Mouse (Mus musculus) embryonic facial prominence, embryonic 10.5 days (tissue): ENCODE data around the gene Gins2. TPM values are rescaled to one million over a fixed set of nuclear protein-coding genes. Genes with fewer than 3 reads are reported as not detected.

ENCODE experiments used
- DNase-seq: peaks from one replicate; pipeline ENCODE4 v3.0.0-alpha.2; 2017; ENCODE audit warnings: low spot score
- H3K27ac ChIP-seq: fragments of 300-500 bp; sonication (generic); replicated peaks from 2 replicates; pipeline ENCODE4 v1.5.1; 2016; ENCODE audit warnings: mild to moderate bottlenecking
- H3K27me3 ChIP-seq: fragments of 300-500 bp; sonication (generic); replicated peaks from 2 replicates; pipeline ENCODE4 v1.6.1; 2016; ENCODE audit warnings: low read depth, mild to moderate bottlenecking; ENCODE audit not compliant: poor library complexity, severe bottlenecking
- H3K36me3 ChIP-seq: fragments of 300-500 bp; sonication (generic); replicated peaks from 2 replicates; pipeline ENCODE4 v1.6.1; 2016; ENCODE audit warnings: mild to moderate bottlenecking, moderate library complexity
- H3K4me1 ChIP-seq: fragments of 300-500 bp; sonication (generic); 2 replicates; pipeline ENCODE4 v1.6.1; 2016
- H3K4me3 ChIP-seq: fragments of 300-500 bp; sonication (generic); 2 replicates; pipeline ENCODE4 v1.5.1; 2016; ENCODE audit warnings: mild to moderate bottlenecking, moderate library complexity
- H3K9me3 ChIP-seq: fragments of 300-500 bp; sonication (generic); 2 replicates; pipeline ENCODE4 v1.6.1; 2016; ENCODE audit warnings: mild to moderate bottlenecking
- WGBS: fragments of 180-500 bp; shearing (Covaris S2); methylation state at CpG from one replicate; pipeline ENCODE4 v1.1.7; 2016; 5-methylcytosine and 5-hydroxymethylcytosine counted together
- polyA plus RNA-seq: library from polyadenylated mRNA; unstranded; fragments of >200 nt; fragmentation: Nextera tagmentation; extraction: Ambion mirVana; gene quantifications from 2 replicates; pipeline ENCODE4 v1.2.1, GENCODE M21; 2016

The Gins2 gene
- polyA plus RNA-seq, 1 experiment from 2014 or later = 156 TPM

DNA sequence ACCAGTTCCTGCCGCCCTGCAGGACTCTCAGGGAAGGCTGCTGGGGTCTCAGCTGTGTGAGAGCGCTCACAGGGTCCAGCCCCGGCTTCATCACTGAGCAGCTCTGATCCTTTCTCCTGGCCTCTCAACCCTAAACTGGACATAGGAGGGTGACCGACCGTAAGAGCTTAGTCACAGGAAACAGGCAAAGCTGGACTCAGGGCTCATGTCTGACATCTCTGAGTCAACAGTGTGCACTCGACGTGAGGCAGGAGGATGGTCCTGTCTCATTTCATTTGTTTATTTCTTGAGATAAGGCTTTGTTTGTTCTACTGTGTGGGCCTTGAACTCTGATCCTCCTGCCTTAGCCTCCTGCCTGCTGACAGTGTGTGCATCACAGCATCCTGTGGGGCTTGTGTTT, 31.3 kb upstream of the Gins2 start:
- H3K4me1 ChIP-seq = peaks cover 63% of the 10 kb centered on the region

DNA sequence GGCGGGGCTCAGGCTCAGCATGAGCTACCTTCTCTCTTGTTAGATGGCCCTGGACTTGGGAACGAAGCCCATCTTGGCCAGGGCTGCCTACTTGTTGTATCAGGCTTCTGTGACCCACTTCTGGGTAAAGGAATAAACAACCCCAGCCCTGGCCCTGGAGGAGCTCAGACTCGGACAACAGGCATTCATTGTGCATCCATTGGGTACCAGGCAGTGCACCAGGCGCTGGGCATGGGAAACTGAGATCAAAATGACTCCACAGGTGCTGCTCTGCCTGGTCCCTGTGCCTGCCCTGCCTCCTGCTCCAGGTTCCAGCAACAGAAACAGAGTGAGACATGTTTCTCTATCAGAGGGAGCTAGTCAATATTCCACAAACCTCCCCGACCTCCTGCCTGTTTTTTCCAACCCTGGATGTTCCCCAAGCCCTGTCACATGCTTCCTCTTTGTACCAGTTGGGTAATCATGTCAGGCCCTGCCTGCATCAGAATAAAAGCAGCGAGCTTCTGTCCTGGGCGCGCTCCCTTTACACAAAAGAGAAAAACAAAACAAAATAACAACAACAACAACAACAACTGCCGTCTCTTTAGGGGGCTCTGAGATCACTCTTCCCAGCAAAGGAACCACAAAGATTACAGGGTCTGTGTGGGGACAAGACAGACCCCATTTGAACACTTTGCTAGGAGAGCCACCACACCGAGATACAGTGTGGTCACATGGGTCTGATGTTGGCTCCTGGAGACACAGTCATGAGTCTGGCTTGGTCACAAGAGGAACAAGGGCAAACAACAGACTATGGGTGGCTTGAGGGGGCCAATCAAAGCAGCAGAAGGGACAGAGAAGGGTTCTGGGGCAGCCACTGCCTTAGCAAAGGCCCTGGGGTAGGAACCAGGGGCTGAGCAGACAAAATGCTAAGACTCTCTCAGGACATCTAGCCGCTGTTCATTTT, 30.4 kb upstream of the Gins2 start:
- Histone ChIP-seq H3K27me3 (0 out of 2 replicates have a peak, but pooled peaks cover 9% of the 10 kb centered on the region), H3K4me3 (no peak overlapping the region), H3K27ac (peak overlapping the region; percentile 57; the same call in 1 of the 2 replicates), H3K4me1 (peaks cover 65% of the 10 kb centered on the region), H3K36me3 (no peaks in the 10 kb centered on the region), H3K9me3 (no peaks in the 10 kb centered on the region)
- no peak for DNase-seq
- WGBS = 74% methylated on average over 11 of the region's 11 CpGs

More for the DNA sequence above, 31.3 kb upstream of the Gins2 start:
- 47% methylated on average over 7 of the region's 7 CpGs for WGBS
- no peak for DNase-seq
- no peaks in the 10 kb centered on the region for H3K9me3 ChIP-seq
- H3K27me3 ChIP-seq = 0 out of 2 replicates have a peak, but pooled peaks cover 9% of the 10 kb centered on the region
- peak overlapping the region; percentile 57; the same call in 1 of the 2 replicates for H3K27ac ChIP-seq
- H3K4me3 ChIP-seq = no peak overlapping the region
- no peaks in the 10 kb centered on the region for H3K36me3 ChIP-seq

DNA sequence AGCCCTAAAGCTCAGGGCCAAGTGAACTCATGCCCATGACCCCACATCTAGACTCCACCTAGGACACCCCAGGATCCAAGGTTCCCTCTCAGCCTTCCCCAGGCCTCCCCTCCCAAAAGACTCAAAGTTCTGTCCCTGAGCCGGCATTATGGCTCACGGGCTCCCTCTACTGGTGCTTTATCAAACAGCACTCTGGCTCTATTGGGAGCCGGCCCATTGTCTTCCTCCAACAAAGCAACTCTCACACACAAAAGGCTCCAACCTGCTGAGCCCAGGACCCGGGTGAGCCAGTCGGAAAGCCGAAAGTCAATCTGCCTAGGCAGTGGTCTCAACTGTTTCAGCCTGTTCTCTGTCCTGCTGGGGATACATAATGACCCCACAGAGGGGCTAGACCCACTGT, 29.0 kb upstream of the Gins2 start:
- 0% methylated on average over 6 of the region's 6 CpGs for WGBS
- Histone ChIP-seq H3K27me3 (0 out of 2 replicates have a peak, but pooled peaks cover 9% of the 10 kb centered on the region), H3K36me3 (no peaks in the 10 kb centered on the region), H3K4me3 (0 out of 2 replicates have a peak overlapping the region, but pooled peaks have one; percentile 16), H3K27ac (peak overlapping the region; percentile 76), H3K4me1 (peaks cover 58% of the 10 kb centered on the region), H3K9me3 (no peaks in the 10 kb centered on the region)
- DNase-seq = peak; percentile 86

DNA sequence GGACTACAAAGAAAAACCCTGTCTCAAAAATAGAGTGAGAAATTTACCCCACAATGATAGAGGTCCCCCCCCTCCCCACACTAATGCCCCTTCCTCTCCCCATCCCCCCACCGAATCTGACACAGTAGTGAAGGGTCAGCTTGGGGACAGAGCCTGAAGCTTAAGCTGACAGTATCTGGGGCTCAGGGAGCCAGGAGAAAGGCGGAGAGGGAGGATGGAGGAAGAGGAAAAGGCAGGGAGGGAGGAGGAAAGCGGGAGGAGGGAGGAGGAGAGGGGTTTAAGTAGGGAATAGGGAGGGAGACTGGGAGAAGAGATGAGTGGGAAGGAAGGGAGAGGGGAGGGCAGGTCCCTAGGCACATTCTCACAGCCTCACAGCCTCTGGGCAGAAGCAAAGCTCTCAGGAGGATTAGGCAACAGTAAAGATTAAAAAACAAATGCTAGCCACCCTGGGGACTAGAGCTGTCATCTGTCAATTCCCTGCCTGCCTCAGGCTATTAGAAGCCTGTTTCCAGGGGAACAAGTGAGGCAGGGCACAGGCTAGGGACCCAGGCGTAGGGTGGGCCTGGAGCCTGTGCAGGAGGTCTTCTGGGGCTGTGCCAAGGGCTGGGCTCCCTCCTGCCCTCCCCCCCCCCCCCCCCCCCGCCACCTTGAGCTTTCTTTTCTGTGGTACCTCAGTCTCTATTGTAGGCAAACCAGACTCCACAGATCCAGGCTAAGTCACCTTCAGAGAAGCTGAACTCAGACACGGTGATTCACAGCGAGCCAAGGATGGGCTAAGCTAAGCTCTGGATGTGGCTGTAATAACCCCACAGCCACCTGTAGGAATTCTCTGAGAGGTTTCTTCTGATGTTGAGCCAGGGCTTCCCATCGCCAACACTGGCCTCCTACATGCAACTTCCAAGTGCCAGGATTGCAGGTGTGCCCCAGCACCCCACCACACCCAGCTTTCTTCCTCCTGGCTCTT, 27.8 kb upstream of the Gins2 start:
- Histone ChIP-seq H3K27me3 (0 out of 2 replicates have a peak, but pooled peaks cover 9% of the 10 kb centered on the region), H3K9me3 (no peaks in the 10 kb centered on the region), H3K36me3 (no peaks in the 10 kb centered on the region), H3K4me1 (peaks cover 56% of the 10 kb centered on the region), H3K27ac (peak overlapping the region; percentile 65), H3K4me3 (no peak overlapping the region)
- DNase-seq = peak; percentile 45
- WGBS = 18% methylated on average over 7 of the region's 8 CpGs

DNA sequence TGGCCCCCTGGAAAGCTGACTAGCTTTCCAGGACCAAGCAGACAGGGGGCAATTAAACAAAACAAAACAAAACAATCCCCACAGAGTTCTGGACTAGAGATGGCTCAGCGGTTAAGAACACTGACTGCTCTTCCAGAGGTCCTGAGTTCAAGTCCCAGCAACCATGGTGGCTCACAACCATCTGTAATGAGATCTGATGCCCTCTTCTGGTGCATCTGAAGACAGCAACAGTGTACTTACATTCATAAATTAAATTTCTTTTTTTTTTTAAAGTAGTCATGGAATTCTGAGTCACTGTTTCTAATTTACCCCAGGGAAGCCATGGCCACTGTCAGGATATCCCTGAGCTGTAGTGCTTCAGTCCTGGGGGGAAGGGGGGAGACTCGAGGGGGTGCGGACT, 25.4 kb upstream of the Gins2 start:
- H3K27ac ChIP-seq = no peak overlapping the region
- H3K4me1 ChIP-seq = peaks cover 37% of the 10 kb centered on the region
- 86% methylated on average over 3 of the region's 3 CpGs for WGBS
- DNase-seq = no peak
- H3K36me3 ChIP-seq = no peaks in the 10 kb centered on the region
- H3K9me3 ChIP-seq = no peaks in the 10 kb centered on the region
- peaks cover 26% of the 10 kb centered on the region for H3K27me3 ChIP-seq
- no peak overlapping the region for H3K4me3 ChIP-seq

DNA sequence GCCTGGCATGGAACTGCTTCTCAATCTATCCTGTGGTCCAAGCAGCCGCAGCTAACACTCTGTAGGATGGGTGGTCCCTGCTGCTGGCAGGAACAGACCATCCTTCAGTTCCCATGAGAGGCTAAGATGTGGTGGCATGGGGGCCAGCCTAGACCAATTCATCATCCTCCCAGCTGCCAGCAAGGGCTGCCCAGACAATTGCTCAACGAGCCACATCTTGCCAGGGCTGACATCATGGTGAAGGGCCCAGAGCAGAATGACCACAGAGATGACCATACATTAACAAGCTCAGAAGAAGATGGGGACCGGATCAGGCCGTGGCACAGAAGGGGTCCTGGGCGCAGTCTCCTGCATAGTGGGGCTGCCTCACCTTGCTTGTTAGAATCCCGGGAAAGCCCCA, 21.7 kb upstream of the Gins2 start:
- Histone ChIP-seq H3K27ac (0 out of 2 replicates have a peak overlapping the region, but pooled peaks have one; percentile 12), H3K4me3 (no peak overlapping the region), H3K9me3 (no peaks in the 10 kb centered on the region), H3K4me1 (peaks cover 17% of the 10 kb centered on the region), H3K36me3 (no peaks in the 10 kb centered on the region), H3K27me3 (peaks cover 31% of the 10 kb centered on the region)
- 92% methylated on average over 6 of the region's 6 CpGs for WGBS
- DNase-seq = no peak

DNA sequence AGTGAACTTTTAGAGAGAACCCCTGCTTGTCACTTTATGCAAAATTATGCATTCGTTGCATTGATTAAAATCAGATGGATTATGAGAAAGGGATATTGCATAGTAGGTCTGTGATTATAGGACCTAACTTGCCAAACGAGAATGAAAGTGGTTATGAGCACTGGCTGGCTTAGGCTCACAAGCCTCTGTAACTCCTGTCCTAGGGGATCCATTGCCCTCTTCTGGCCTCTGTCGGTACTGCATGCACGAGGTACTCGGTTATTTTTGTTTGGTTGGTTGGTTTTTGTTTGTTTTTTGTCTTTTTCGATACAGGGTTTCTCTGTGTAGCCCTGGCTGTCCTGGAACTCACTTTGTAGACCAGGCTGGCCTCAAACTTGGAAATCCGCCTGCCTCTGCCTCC, 18.8 kb upstream of the Gins2 start:
- Histone ChIP-seq H3K4me3 (no peak overlapping the region), H3K9me3 (no peaks in the 10 kb centered on the region), H3K36me3 (no peaks in the 10 kb centered on the region), H3K27me3 (peaks cover 31% of the 10 kb centered on the region), H3K4me1 (peaks cover 17% of the 10 kb centered on the region), H3K27ac (no peak overlapping the region)
- DNase-seq = peak; percentile 76
- 17% methylated on average over 7 of the region's 7 CpGs for WGBS

DNA sequence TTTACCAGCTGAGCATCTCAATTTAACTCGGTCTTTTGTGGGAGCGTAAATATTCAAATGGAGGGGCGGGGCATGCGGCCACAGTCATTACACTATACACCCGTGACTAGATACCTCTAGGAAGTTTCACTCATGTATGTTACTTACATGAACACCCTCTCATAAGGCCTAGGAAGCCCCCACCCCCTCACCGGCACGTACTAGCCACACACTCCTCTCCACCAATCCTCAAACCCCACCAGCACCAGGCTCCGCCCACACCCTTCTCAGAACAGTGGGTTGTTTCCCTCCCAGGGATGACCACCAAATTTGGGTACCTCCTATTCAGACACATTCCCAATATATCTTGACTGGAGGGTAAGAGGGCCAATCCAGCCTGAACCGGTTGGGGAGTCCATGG, 18.4 kb upstream of the Gins2 start:
- DNase-seq = no peak
- H3K27me3 ChIP-seq = peaks cover 31% of the 10 kb centered on the region
- H3K9me3 ChIP-seq = no peaks in the 10 kb centered on the region
- peaks cover 19% of the 10 kb centered on the region for H3K4me1 ChIP-seq
- H3K36me3 ChIP-seq = no peaks in the 10 kb centered on the region
- WGBS = 85% methylated on average over 9 of the region's 9 CpGs
- no peak overlapping the region for H3K27ac ChIP-seq
- no peak overlapping the region for H3K4me3 ChIP-seq

DNA sequence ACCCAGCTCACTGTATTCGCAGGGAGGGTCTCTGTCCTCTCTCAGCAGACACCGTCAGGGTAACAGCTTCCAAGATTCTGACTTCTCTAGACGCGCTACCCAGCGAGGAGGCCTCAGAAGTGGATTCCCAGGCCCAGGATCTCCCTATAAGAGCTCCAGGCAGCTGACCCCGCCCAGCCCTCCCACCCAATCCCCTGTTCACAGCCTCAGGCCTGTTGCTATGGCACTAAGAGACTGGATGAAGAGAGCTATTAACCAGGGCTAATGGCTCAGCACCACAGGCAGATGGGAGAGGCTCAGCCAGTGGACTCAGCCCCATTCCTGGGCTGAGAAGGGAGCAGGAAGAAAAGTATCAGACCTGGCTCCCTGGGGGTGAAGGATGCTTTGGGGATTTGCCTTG, 13.6 kb upstream of the Gins2 start:
- Histone ChIP-seq H3K27ac (peak overlapping the region; percentile 20; the same call in 1 of the 2 replicates), H3K9me3 (peaks cover 6% of the 10 kb centered on the region; the same call in 1 of the 2 replicates), H3K4me1 (peaks cover 33% of the 10 kb centered on the region), H3K4me3 (no peak overlapping the region), H3K36me3 (no peaks in the 10 kb centered on the region; the same call in 1 of the 2 replicates), H3K27me3 (peaks cover 18% of the 10 kb centered on the region)
- peak; percentile 57 for DNase-seq
- 43% methylated on average over 6 of the region's 6 CpGs for WGBS

DNA sequence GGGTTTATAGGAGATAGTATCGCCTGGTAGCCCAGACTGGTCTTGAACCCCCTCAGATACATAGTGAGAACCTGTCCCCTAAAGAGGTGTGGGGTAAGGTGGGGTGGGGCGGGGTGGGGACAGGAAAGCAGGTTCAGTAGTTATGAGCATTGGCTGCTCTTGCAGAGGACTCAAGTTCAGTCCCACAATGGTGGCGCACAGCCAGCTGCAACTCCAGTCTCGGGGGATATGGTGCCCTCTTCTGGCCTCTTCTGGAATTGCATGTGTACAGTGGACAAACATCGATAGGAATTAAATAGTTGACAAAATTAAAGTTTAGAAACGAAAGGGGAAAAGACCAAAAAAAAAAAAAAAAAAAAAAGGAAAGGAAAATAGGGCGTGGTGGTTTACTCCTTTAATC, 10.4 kb upstream of the Gins2 start:
- WGBS = 49% methylated on average over 7 of the region's 7 CpGs
- H3K27ac ChIP-seq = no peak overlapping the region
- no peaks in the 10 kb centered on the region; the same call in 1 of the 2 replicates for H3K36me3 ChIP-seq
- peaks cover 20% of the 10 kb centered on the region for H3K4me1 ChIP-seq
- H3K9me3 ChIP-seq = peaks cover 6% of the 10 kb centered on the region; the same call in 1 of the 2 replicates
- no peak overlapping the region for H3K4me3 ChIP-seq
- DNase-seq = peak; percentile 72
- peaks cover 28% of the 10 kb centered on the region for H3K27me3 ChIP-seq

DNA sequence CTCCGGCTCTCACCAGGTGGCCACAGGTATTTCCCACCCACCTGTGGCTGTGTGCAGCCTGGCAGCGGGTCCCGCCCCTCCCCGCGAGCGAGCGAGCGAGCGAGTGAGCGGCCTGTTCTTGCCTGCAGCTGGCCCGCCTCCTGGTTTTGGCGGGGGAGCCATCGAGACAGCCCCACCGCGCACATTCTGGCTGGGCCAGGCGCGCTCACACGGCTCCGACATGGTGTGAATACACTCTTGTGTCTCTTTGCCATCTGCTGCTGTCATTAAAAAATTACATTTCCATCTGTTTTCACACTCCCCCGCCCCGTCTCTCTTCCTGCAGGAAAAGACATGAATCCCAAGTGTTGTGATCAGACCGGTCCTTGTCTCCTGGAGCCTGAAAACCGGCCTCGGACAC, 9.5 kb upstream of the Gins2 start:
- Histone ChIP-seq H3K36me3 (no peaks in the 10 kb centered on the region; the same call in 1 of the 2 replicates), H3K9me3 (peaks cover 6% of the 10 kb centered on the region; the same call in 1 of the 2 replicates), H3K4me3 (peak overlapping the region; percentile 28; the same call in 1 of the 2 replicates), H3K4me1 (peaks cover 20% of the 10 kb centered on the region), H3K27ac (peak overlapping the region; percentile 54; the same call in 1 of the 2 replicates), H3K27me3 (peaks cover 28% of the 10 kb centered on the region)
- 27% methylated on average over 24 of the region's 24 CpGs for WGBS
- peak; percentile 47 for DNase-seq

DNA sequence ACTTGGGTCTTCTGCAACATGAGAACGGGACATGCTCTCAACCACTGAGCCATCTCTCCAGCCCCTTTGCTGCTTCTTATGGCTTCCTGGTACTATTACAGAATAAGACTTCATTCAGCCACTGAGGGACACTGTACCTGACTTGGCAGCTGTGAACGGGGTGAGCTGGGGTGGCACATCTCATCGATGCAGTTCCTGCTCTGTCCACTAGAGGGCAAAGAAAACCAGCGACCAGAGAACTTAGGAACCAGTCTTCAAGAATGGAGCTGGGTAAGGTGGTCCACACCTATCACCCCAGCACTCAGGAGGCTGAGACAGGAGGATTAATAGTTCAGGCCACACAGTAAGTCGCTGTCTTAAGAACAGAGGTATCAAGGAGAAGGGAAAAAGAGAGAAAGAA, 6.9 kb upstream of the Gins2 start:
- Histone ChIP-seq H3K36me3 (no peaks in the 10 kb centered on the region), H3K4me3 (no peak overlapping the region), H3K4me1 (peaks cover 20% of the 10 kb centered on the region), H3K9me3 (no peaks in the 10 kb centered on the region), H3K27me3 (peaks cover 28% of the 10 kb centered on the region), H3K27ac (no peak overlapping the region)
- DNase-seq = peak; percentile 77
- 12% methylated on average over 5 of the region's 5 CpGs for WGBS
